Comparison of ENCODE assay signal across 8 mouse cellular contexts in genomic region chr5:23436735-23437134, GRCm38 (mm10). TPM values are rescaled to one million over a fixed set of nuclear protein-coding genes. Genes with fewer than 3 reads are reported as not detected.
A peak's percentile ranks its signal among the peaks of the same experiment; 100 is the strongest.
DNase-seq lines count a peak whose midpoint lies in the region; ATAC-seq and TF ChIP-seq lines count a peak whose summit lies in the region.

No protein-coding gene starts in this region.

- H3K4me3 ChIP-seq in kidney, embryonic 16.5 days (ENCODE audit: low read length): peak overlapping the region; percentile 41
- no peak overlapping the region for H3K4me3 ChIP-seq in kidney, adult 2 months (ENCODE audit: insufficient read depth, low read depth, low read length)
- peak overlapping the region; percentile 36 for H3K4me3 ChIP-seq in embryonic facial prominence, embryonic 11.5 days (ENCODE audit: low read depth, low read length)
- peak overlapping the region; percentile 84 for H3K4me3 ChIP-seq in intestine, embryonic 14.5 days (ENCODE audit: low read depth, low read length)
- peak overlapping the region; percentile 95 for H3K4me3 ChIP-seq in midbrain, postnatal 0 days (ENCODE audit: low read depth, low read length)

- H3K27ac ChIP-seq in kidney, embryonic 16.5 days (ENCODE audit: low read length): no peak overlapping the region
- H3K27ac ChIP-seq in kidney, adult 2 months (ENCODE audit: insufficient read depth, low read depth, low read length): no peak overlapping the region
- no peak overlapping the region for H3K27ac ChIP-seq in embryonic facial prominence, embryonic 11.5 days (replicated peaks; ENCODE audit: low read depth, low read length)
- H3K27ac ChIP-seq in intestine, embryonic 14.5 days (ENCODE audit: low read depth): no peak overlapping the region
- H3K27ac ChIP-seq in midbrain, postnatal 0 days (ENCODE audit: low read depth, low read length): no peak overlapping the region

- no peaks in the 10 kb centered on the region for H3K27me3 ChIP-seq in kidney, embryonic 16.5 days (ENCODE audit: insufficient read depth, low read length)
- H3K27me3 ChIP-seq in kidney, adult 2 months (replicated peaks; ENCODE audit: control insufficient read depth, insufficient read depth, low read length): no peaks in the 10 kb centered on the region
- no peaks in the 10 kb centered on the region for H3K27me3 ChIP-seq in embryonic facial prominence, embryonic 11.5 days (ENCODE audit: control insufficient read depth, insufficient read depth, low read length)
- H3K27me3 ChIP-seq in intestine, embryonic 14.5 days (replicated peaks; ENCODE audit: control insufficient read depth, insufficient read depth, low read length): no peaks in the 10 kb centered on the region
- no peaks in the 10 kb centered on the region for H3K27me3 ChIP-seq in midbrain, postnatal 0 days (ENCODE audit: insufficient read depth, low read length)

- H3K9ac ChIP-seq in kidney, embryonic 16.5 days (replicated peaks; ENCODE audit: low read length): 0 out of 2 replicates have a peak overlapping the region, but pooled peaks have one; percentile 55
- H3K9ac ChIP-seq in embryonic facial prominence, embryonic 11.5 days (replicated peaks; ENCODE audit: low read length): no peak overlapping the region
- H3K9ac ChIP-seq in intestine, embryonic 14.5 days (ENCODE audit: low read length): peak overlapping the region; percentile 100; the same call in 1 of the 2 replicates
- H3K9ac ChIP-seq in midbrain, postnatal 0 days (replicated peaks; ENCODE audit: low read length, poor library complexity, severe bottlenecking): peak overlapping the region; percentile 34; the same call in 1 of the 2 replicates

- no peaks in the 10 kb centered on the region for H3K9me3 ChIP-seq in kidney, embryonic 16.5 days (ENCODE audit: low read length)
- H3K9me3 ChIP-seq in embryonic facial prominence, embryonic 11.5 days (replicated peaks; ENCODE audit: control insufficient read depth, low read length): no peaks in the 10 kb centered on the region
- no peaks in the 10 kb centered on the region for H3K9me3 ChIP-seq in intestine, embryonic 14.5 days (ENCODE audit: control insufficient read depth, low read length)
- no peaks in the 10 kb centered on the region for H3K9me3 ChIP-seq in midbrain, postnatal 0 days (ENCODE audit: low read length)

- intact Hi-C loops in left cerebral cortex, postnatal 36 days (cut with DNase I): no loop called here

- H3K36me3 ChIP-seq in kidney, embryonic 16.5 days (ENCODE audit: insufficient read depth, low read length): no peaks in the 10 kb centered on the region
- H3K36me3 ChIP-seq in kidney, adult 2 months (ENCODE audit: control insufficient read depth, insufficient read depth, low read length): no peaks in the 10 kb centered on the region
- H3K36me3 ChIP-seq in embryonic facial prominence, embryonic 11.5 days (replicated peaks; ENCODE audit: control insufficient read depth, insufficient read depth, low read depth, low read length): no peaks in the 10 kb centered on the region
- H3K36me3 ChIP-seq in intestine, embryonic 14.5 days (ENCODE audit: control insufficient read depth, insufficient read depth, low read length): no peaks in the 10 kb centered on the region
- no peaks in the 10 kb centered on the region for H3K36me3 ChIP-seq in midbrain, postnatal 0 days (ENCODE audit: insufficient read depth, low read length)

- no peak for ATAC-seq in kidney, embryonic 16.5 days (ENCODE audit: low FRiP score, low TSS enrichment)
- ATAC-seq in embryonic facial prominence, embryonic 11.5 days (replicated peaks; ENCODE audit: insufficient number of reproducible peaks, low FRiP score, low TSS enrichment, low read depth): no peak
- no peak for ATAC-seq in intestine, embryonic 14.5 days (replicated peaks; ENCODE audit: low FRiP score, low TSS enrichment, low read depth)
- no peak for ATAC-seq in midbrain, postnatal 0 days (ENCODE audit: low FRiP score)
- no peak for ATAC-seq in inflammation-experienced regulatory T-cells, adult 6 months

- TF ChIP-seq CTCF in kidney, adult 2 months (conservative IDR thresholded peaks at IDR 0.05; ENCODE audit: insufficient read depth, insufficient read length, low read depth, low read length): no peak
- no peak for TF ChIP-seq CTCF in midbrain, postnatal 0 days (IDR thresholded peaks at IDR 0.05)

- DNase-seq in kidney, adult 2 months: no peak
- no peak for DNase-seq in embryonic facial prominence, embryonic 11.5 days (ENCODE audit: low spot score)
- DNase-seq in intestine, embryonic 14.5 days (ENCODE audit: low spot score): no peak
- DNase-seq in midbrain, postnatal 0 days (ENCODE audit: low spot score): no peak
- no peak for DNase-seq in retina, postnatal 1 day
- DNase-seq in left cerebral cortex, postnatal 36 days (ENCODE audit: low spot score in 2 of 2): no peak

- peaks cover 6% of the 10 kb centered on the region for H3K4me1 ChIP-seq in kidney, embryonic 16.5 days (ENCODE audit: insufficient read depth, low read length)
- H3K4me1 ChIP-seq in kidney, adult 2 months (ENCODE audit: control insufficient read depth, insufficient read depth, low read length): peaks cover 7% of the 10 kb centered on the region; the same call in 1 of the 2 replicates
- no peaks in the 10 kb centered on the region for H3K4me1 ChIP-seq in embryonic facial prominence, embryonic 11.5 days (ENCODE audit: control insufficient read depth, insufficient read depth, low read length)
- no peaks in the 10 kb centered on the region for H3K4me1 ChIP-seq in intestine, embryonic 14.5 days (replicated peaks; ENCODE audit: control insufficient read depth, insufficient read depth, low read length)
- peaks cover 4% of the 10 kb centered on the region; the same call in 1 of the 2 replicates for H3K4me1 ChIP-seq in midbrain, postnatal 0 days (ENCODE audit: insufficient read depth, low read length)

- 15% methylated on average over 2 of the region's 2 CpGs for WGBS in kidney, embryonic 16.5 days
- WGBS in kidney, adult 2 months: 3% methylated on average over 2 of the region's 2 CpGs
- WGBS in embryonic facial prominence, embryonic 11.5 days: 23% methylated on average over 2 of the region's 2 CpGs
- 9% methylated on average over 2 of the region's 2 CpGs for WGBS in intestine, embryonic 14.5 days
- WGBS in midbrain, postnatal 0 days: 5% methylated on average over 2 of the region's 2 CpGs

- peak overlapping the region; percentile 84 for H3K4me2 ChIP-seq in kidney, embryonic 16.5 days (replicated peaks; ENCODE audit: low read depth, low read length)
- H3K4me2 ChIP-seq in embryonic facial prominence, embryonic 11.5 days (ENCODE audit: low read depth, low read length): peak overlapping the region; percentile 78
- peak overlapping the region; percentile 68 for H3K4me2 ChIP-seq in intestine, embryonic 14.5 days (ENCODE audit: low read length)
- peak overlapping the region; percentile 80 for H3K4me2 ChIP-seq in midbrain, postnatal 0 days (ENCODE audit: low read depth, low read length, poor library complexity, severe bottlenecking)

- no peak for TF ChIP-seq POLR2A in kidney, adult 2 months (IDR thresholded peaks at IDR 0.05; ENCODE audit: low read depth, low read length)

RNA-seq across cellular contexts. Expression of gene Kmt2e, which starts 2.5 kb away (rescaled TPM):
- polyA plus RNA-seq in kidney, embryonic 16.5 days (2015; fragmentation: Nextera tagmentation; extraction: Ambion mirVana): 98.8 and 99.9 TPM in 2 replicates
- 18.8 and 19.8 TPM in 2 replicates for polyA plus RNA-seq in kidney, adult 2 months (2012; rRNA removed)
- 92.1 and 92.6 TPM in 2 replicates for polyA plus RNA-seq in embryonic facial prominence, embryonic 11.5 days (2014; fragmentation: Nextera tagmentation; extraction: Ambion mirVana)
- polyA plus RNA-seq in intestine, embryonic 14.5 days (2014; fragmentation: Nextera tagmentation; extraction: Ambion mirVana): 80.7 and 85.5 TPM in 2 replicates
- 49.3 and 66.4 TPM in 2 replicates for total RNA-seq in midbrain, postnatal 0 days (2014; rRNA removed)
- polyA plus RNA-seq in midbrain, postnatal 0 days (2015; fragmentation: Nextera tagmentation; extraction: Ambion mirVana): 132 and 144 TPM in 2 replicates
- 100 to 1,000 TPM in 1 of 2 experiments, 10 to 100 TPM in 1; 86.5 to 106 TPM for total RNA-seq in left cerebral cortex, postnatal 36 days (2021)
- 100 to 1,000 TPM; 200 to 243 (median 210) TPM for polyA plus RNA-seq in inflammation-experienced regulatory T-cells, adult 6 months (2017; shearing (Covaris generic))
